Mouse (Mus musculus) liver, adult 2 months (tissue): Measurements from ENCODE around the gene Zfp106. TPM values are rescaled to one million over a fixed set of nuclear protein-coding genes. Genes with fewer than 3 reads are reported as not detected.

Experiments used
- DNase-seq: peaks from one replicate; pipeline ENCODE4 v3.0.0-alpha.2; 2011; ENCODE audit warnings: low read depth, low spot score; ENCODE audit errors: extremely low read depth
- H3K27ac ChIP-seq: fragments of 200-500 bp; replicated peaks from 2 replicates; pipeline ENCODE4 v1.5.1; 2012; ENCODE audit warnings: low read depth, mild to moderate bottlenecking, control low read depth, inconsistent platforms, low read length; ENCODE audit not compliant: insufficient read depth
- H3K27me3 ChIP-seq: fragments of 200-500 bp; 2 replicates; pipeline ENCODE4 v1.6.1; 2012; ENCODE audit warnings: mild to moderate bottlenecking, moderate library complexity, low read length, inconsistent platforms; ENCODE audit not compliant: control insufficient read depth, insufficient read depth
- H3K36me3 ChIP-seq: fragments of 200-500 bp; 2 replicates; pipeline ENCODE4 v1.6.1; 2012; ENCODE audit warnings: low read length, inconsistent platforms; ENCODE audit not compliant: control insufficient read depth, insufficient read depth
- H3K4me1 ChIP-seq: fragments of 200-500 bp; 2 replicates; pipeline ENCODE4 v1.6.1; 2011; ENCODE audit warnings: low read length; ENCODE audit not compliant: control insufficient read depth, insufficient read depth
- H3K4me3 ChIP-seq: fragments of 200-500 bp; 2 replicates; pipeline ENCODE4 v1.5.1; 2011; ENCODE audit warnings: low read depth, mild to moderate bottlenecking, control low read depth, low read length, moderate library complexity; ENCODE audit not compliant: insufficient read depth
- H3K79me2 ChIP-seq: fragments of 200-500 bp; 2 replicates; pipeline ENCODE4 v1.6.1; 2012; ENCODE audit warnings: inconsistent platforms, mild to moderate bottlenecking, low read length, moderate library complexity; ENCODE audit not compliant: control insufficient read depth, insufficient read depth
- H3K9ac ChIP-seq: fragments of 200-500 bp; 2 replicates; pipeline ENCODE4 v1.6.1; 2012; ENCODE audit warnings: low read depth, mild to moderate bottlenecking, control low read depth, inconsistent platforms, low read length
- CTCF ChIP-seq: fragments of 200-500 bp; IDR thresholded peaks from 2 replicates; pipeline ENCODE4 v1.5.1; 2011; ENCODE audit warnings: low read depth, low read length, control low read depth
- POLR2A ChIP-seq: fragments of 200-500 bp; IDR thresholded peaks from 2 replicates; pipeline ENCODE4 v1.6.1; 2011; ENCODE audit warnings: low read length, control low read depth; ENCODE audit not compliant: insufficient read depth; ENCODE audit errors: extremely low read depth
- WGBS: fragments of 180-500 bp; shearing (Covaris S2); methylation state at CpG from one replicate; pipeline ENCODE4 v1.1.7; 2018; 5-methylcytosine and 5-hydroxymethylcytosine counted together
- polyA plus RNA-seq: library from polyadenylated mRNA; depleted of rRNA; stranded (reverse); fragments of >200 nt; gene quantifications from 2 replicates; pipeline ENCODE4 v1.2.3, GENCODE M21; 2012
- total RNA-seq: library from RNA; depleted of rRNA; stranded (reverse); fragments of >200 nt; gene quantifications from 2 replicates; pipeline ENCODE4 v1.2.3, GENCODE M21; 2014

The Zfp106 gene
- total and polyA plus RNA-seq, 2 experiments: 30.1 to 34.6 TPM

DNA sequence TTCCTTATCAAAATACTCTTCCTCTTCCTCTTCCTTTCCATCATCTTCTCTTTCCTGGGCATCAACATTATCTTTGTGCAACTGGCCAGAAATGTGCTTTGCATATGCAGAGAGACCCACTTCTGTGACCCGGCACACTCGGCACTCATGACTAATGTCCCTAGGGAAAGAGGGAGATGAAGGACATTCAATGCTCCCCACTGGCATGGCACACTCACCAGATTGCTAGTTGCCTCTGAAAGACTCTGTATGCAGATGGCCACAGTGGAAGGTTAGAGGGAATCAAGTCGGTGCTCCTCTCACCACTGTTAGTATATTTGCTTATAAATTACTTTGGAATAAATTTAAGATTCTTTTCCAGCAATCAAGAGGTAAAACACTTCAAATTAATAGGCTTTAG, 24.3 kb downstream of the Zfp106 start:
- 63% methylated on average over 3 of the region's 3 CpGs for WGBS
- Histone ChIP-seq H3K27ac (no peak overlapping the region), H3K9ac (no peak overlapping the region), H3K36me3 (peaks cover 19% of the 10 kb centered on the region), H3K4me1 (peaks cover 1% of the 10 kb centered on the region; the same call in 1 of the 2 replicates), H3K4me3 (no peak overlapping the region), H3K27me3 (no peaks in the 10 kb centered on the region), H3K79me2 (0 out of 2 replicates have a peak, but pooled peaks cover 2% of the 10 kb centered on the region)
- no peak for TF ChIP-seq POLR2A
- TF ChIP-seq CTCF: no peak
- DNase-seq: no peak

GRCm38 (mm10) chr2:120531223-120531622, 32.4 kb downstream of the Zfp106 start:
- Histone ChIP-seq H3K27ac (no peak overlapping the region), H3K4me3 (no peak overlapping the region), H3K9ac (no peak overlapping the region), H3K27me3 (no peaks in the 10 kb centered on the region), H3K4me1 (no peaks in the 10 kb centered on the region), H3K79me2 (0 out of 2 replicates have a peak, but pooled peaks cover 3% of the 10 kb centered on the region), H3K36me3 (peaks cover 73% of the 10 kb centered on the region)
- no peak for TF ChIP-seq CTCF
- TF ChIP-seq POLR2A: no peak
- 85% methylated on average over 4 of the region's 4 CpGs for WGBS
- DNase-seq: no peak

DNA sequence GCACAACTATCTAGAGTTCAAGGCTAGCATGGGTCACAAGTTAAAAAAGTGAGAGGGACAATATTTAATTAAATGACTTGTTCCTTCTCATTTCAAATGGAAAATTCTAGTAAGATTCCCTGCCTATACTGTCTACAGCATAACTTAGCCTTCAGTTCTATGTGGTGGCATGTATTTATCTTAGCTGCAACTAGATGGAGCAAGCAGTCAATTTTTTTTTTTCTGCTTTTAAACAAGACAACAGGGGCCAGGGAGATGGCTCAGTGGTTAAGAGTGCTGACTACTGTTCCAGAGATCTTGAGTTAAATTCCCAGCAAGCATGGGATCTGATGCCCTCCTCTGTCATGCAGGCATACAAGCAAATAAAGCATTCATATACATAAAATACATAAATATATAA, 34.1 kb downstream of the Zfp106 start:
- no peak overlapping the region for H3K4me3 ChIP-seq
- TF ChIP-seq CTCF (no peak), POLR2A (no peak)
- H3K36me3 ChIP-seq: peaks cover 77% of the 10 kb centered on the region
- no peaks in the 10 kb centered on the region for H3K27me3 ChIP-seq
- DNase-seq: no peak
- H3K4me1 ChIP-seq: no peaks in the 10 kb centered on the region
- no peak overlapping the region for H3K9ac ChIP-seq
- H3K79me2 ChIP-seq: 0 out of 2 replicates have a peak, but pooled peaks cover 3% of the 10 kb centered on the region
- H3K27ac ChIP-seq: no peak overlapping the region

DNA sequence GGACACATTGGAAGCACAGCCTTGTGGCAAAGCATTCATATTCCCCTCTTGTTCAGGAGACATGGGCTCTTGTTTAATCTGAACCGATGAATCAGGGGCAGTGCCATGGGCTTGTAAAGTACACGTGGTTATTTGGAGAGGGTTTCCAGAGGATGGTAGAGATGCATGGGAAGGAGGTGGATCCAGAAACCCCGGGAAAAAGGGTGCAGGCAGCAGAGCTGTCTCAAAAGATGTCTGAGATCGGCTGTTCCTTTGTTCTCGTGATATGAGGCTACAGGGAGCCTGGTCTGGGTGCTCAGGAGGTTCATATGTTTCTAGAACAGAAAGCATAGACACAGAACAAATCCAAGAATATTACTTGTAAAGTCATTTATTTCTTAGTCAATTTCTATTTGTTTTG, 36.9 kb downstream of the Zfp106 start:
- no peaks in the 10 kb centered on the region for H3K79me2 ChIP-seq
- 92% methylated on average over 5 of the region's 5 CpGs for WGBS
- H3K4me1 ChIP-seq: no peaks in the 10 kb centered on the region
- DNase-seq: no peak
- H3K4me3 ChIP-seq: no peak overlapping the region
- H3K27me3 ChIP-seq: no peaks in the 10 kb centered on the region
- TF ChIP-seq CTCF (no peak), POLR2A (no peak)
- peaks cover 75% of the 10 kb centered on the region for H3K36me3 ChIP-seq
- H3K27ac ChIP-seq: no peak overlapping the region
- H3K9ac ChIP-seq: no peak overlapping the region

GRCm38 (mm10) chr2:120518547-120519210, 45.0 kb downstream of the Zfp106 start:
- no peak overlapping the region for H3K9ac ChIP-seq
- TF ChIP-seq CTCF (no peak), POLR2A (no peak)
- H3K4me3 ChIP-seq: no peak overlapping the region
- 90% methylated on average over 5 of the region's 5 CpGs for WGBS
- no peaks in the 10 kb centered on the region for H3K79me2 ChIP-seq
- peak; percentile 28 for DNase-seq
- peaks cover 77% of the 10 kb centered on the region for H3K36me3 ChIP-seq
- no peak overlapping the region for H3K27ac ChIP-seq
- peaks cover 5% of the 10 kb centered on the region; the same call in 1 of the 2 replicates for H3K4me1 ChIP-seq
- no peaks in the 10 kb centered on the region for H3K27me3 ChIP-seq

GRCm38 (mm10) chr2:120514181-120514580, 49.5 kb downstream of the Zfp106 start:
- H3K4me1 ChIP-seq: peaks cover 5% of the 10 kb centered on the region; the same call in 1 of the 2 replicates
- DNase-seq: no peak
- no peak overlapping the region for H3K9ac ChIP-seq
- no peaks in the 10 kb centered on the region for H3K27me3 ChIP-seq
- H3K27ac ChIP-seq: no peak overlapping the region
- TF ChIP-seq CTCF: no peak
- no peak for TF ChIP-seq POLR2A
- H3K36me3 ChIP-seq: peaks cover 78% of the 10 kb centered on the region
- H3K79me2 ChIP-seq: no peaks in the 10 kb centered on the region
- H3K4me3 ChIP-seq: no peak overlapping the region
- whole genome bisulfite sequencing: 86% methylated on average over 4 of the region's 4 CpGs
